Mouse (Mus musculus) C2C12 (cell line): ENCODE results near the gene Sox13.

Experiments
- CEBPB ChIP-seq: IDR thresholded peaks from one replicate; pipeline ENCODE4 v1.6.1; 2011; ENCODE audit warnings: low read depth, mild to moderate bottlenecking, control low read depth, moderate library complexity
- CTCF ChIP-seq: IDR thresholded peaks from one replicate; pipeline ENCODE4 v1.5.1; 2011; ENCODE audit not compliant: control insufficient read depth, insufficient read depth, insufficient read length
- MAX ChIP-seq: IDR thresholded peaks from one replicate; pipeline ENCODE4 v1.6.1; 2011; ENCODE audit warnings: mild to moderate bottlenecking, control low read depth
- USF1 ChIP-seq: IDR thresholded peaks from one replicate; pipeline ENCODE4 v1.6.1; 2011; ENCODE audit warnings: low read depth, mild to moderate bottlenecking, control low read depth, moderate library complexity

DNA sequence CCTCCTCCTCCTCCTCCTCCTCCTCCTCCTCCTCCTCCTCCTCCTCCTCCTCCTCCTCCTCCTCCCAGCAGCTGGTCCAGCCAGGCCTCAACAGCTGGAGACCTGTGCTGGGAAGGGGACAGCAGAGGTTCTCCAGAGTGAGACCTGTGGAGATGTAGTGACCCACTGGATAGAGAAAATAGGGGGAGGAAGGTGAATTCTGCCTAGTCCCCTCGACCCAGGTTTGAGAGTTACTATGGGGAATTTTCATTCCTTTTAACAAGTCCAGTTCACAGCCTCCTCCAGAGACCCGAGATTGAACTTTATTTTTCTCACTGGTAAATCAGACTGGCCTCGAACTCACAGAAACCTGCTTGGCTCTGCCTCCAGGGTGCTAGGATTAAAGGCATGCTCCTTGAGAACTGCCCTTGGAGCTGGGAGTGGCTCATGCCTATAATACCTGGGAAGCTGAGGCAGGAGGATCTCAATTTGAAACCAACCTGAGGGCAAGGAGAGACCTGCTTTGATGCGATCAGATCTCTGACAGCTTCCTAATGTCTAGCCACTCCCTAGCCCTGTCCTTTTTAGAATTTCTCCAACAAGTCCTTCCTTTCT is 467 bp upstream of the Sox13 start:
- TF ChIP-seq USF1: no peak
- no peak for TF ChIP-seq CTCF
- no peak for TF ChIP-seq CEBPB
- TF ChIP-seq MAX: no peak
